29 mouse cellular contexts compared by ENCODE assay signal in the genomic region with DNA sequence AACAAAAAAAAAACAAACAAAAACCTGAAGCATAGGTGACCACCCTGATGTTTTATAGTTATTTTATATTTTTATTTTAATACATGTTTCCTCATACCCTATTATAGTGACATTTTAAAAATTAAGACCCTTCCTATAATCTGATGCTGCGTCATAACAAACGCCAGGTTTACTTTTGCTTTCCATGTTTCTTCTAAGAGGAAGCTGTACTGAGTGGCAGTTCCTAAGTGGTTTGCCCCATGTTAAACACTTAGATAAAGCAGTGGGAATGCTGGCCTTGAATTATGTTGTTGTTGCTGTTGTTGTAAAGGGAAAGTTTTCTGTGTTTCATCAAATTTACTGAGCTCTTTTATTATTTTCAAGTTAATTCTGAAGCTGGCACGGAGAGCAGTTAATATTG. TPM values are rescaled to one million over a fixed set of nuclear protein-coding genes. Genes with fewer than 3 reads are reported as not detected.
"Had no signal": no experiment of that assay in that cellular context is flagged by ENCODE, and none has a peak within 500 bp of the region (broad histone marks: within the 10 kb centered on the region; RNA-seq: fewer than 3 reads in every experiment).

No protein-coding gene starts in this region.

- H3K9me3 ChIP-seq: heart, embryonic 13.5 days; heart, embryonic 15.5 days; hindbrain, embryonic 10.5 days; hindbrain, embryonic 12.5 days; intestine, embryonic 15.5 days; limb, embryonic 13.5 days; limb, embryonic 15.5 days; liver, embryonic 13.5 days had no signal

- DNase-seq: gastrocnemius, adult 2 months; gastrocnemius, postnatal 10 days; gastrocnemius, postnatal 25 days; heart, adult 11 months; heart, adult 2 months; heart, postnatal 14 days; heart, postnatal 36 days; kidney, adult 18-20 months; kidney, adult 8-10 months; kidney, postnatal 10 days; kidney, postnatal 25 days; kidney, postnatal 4 days; left cerebral cortex, postnatal 4 days; liver, embryonic 13.5 days had no signal

- H3K27ac ChIP-seq: gastrocnemius, adult 2 months; heart, adult 2 months; heart, embryonic 13.5 days; heart, embryonic 15.5 days; hindbrain, embryonic 10.5 days; hindbrain, embryonic 12.5 days; hindbrain, embryonic 14.5 days; intestine, embryonic 15.5 days; layer of hippocampus, adult 2 months; left cerebral cortex, adult 2 months; limb, embryonic 13.5 days; limb, embryonic 15.5 days; liver, embryonic 13.5 days had no signal

- H3K4me3 ChIP-seq: gastrocnemius, adult 2 months; heart, adult 2 months; heart, embryonic 13.5 days; heart, embryonic 15.5 days; hindbrain, embryonic 10.5 days; hindbrain, embryonic 12.5 days; intestine, embryonic 15.5 days; layer of hippocampus, adult 2 months; left cerebral cortex, adult 2 months; limb, embryonic 13.5 days; limb, embryonic 15.5 days; liver, embryonic 13.5 days had no signal

- H3K4me1 ChIP-seq: heart, embryonic 13.5 days; heart, embryonic 15.5 days; hindbrain, embryonic 10.5 days; hindbrain, embryonic 12.5 days; intestine, embryonic 15.5 days; limb, embryonic 13.5 days; limb, embryonic 15.5 days; liver, embryonic 13.5 days had no signal

- H3K36me3 ChIP-seq: heart, embryonic 13.5 days; heart, embryonic 15.5 days; hindbrain, embryonic 10.5 days; hindbrain, embryonic 12.5 days; intestine, embryonic 15.5 days; limb, embryonic 13.5 days; limb, embryonic 15.5 days; liver, embryonic 13.5 days had no signal

- H3K9ac ChIP-seq: heart, embryonic 13.5 days; heart, embryonic 15.5 days; hindbrain, embryonic 12.5 days; hindbrain, embryonic 14.5 days; intestine, embryonic 15.5 days; limb, embryonic 13.5 days; limb, embryonic 15.5 days; liver, embryonic 13.5 days had no signal

- ATAC-seq: hindbrain, embryonic 16.5 days; inflammation-experienced regulatory T-cells, adult 6 months; intestine, embryonic 15.5 days; intestine, postnatal 0 days had no signal

- H3K27me3 ChIP-seq: heart, embryonic 13.5 days; heart, embryonic 15.5 days; hindbrain, embryonic 12.5 days; intestine, embryonic 15.5 days; limb, embryonic 13.5 days; limb, embryonic 15.5 days; liver, embryonic 13.5 days had no signal

- H3K4me2 ChIP-seq: heart, embryonic 11.5 days; heart, embryonic 13.5 days; heart, embryonic 15.5 days; hindbrain, embryonic 12.5 days; hindbrain, embryonic 14.5 days; intestine, embryonic 15.5 days; limb, embryonic 13.5 days; limb, embryonic 15.5 days; liver, embryonic 11.5 days; liver, embryonic 13.5 days had no signal

RNA-seq across cellular contexts. Expression of gene Rab38, which starts 27.8 kb away (rescaled TPM):
- total RNA-seq: gastrocnemius, adult 2 months had no signal
- polyA plus RNA-seq: inflammation-experienced regulatory T-cells, adult 6 months had no signal
